Mouse (Mus musculus): ENCODE measurements around the gene Glo1.

GRCm38 (mm10) chr17:30570173-30570572 lies 56.5 kb downstream of the Glo1 start:
- TF ChIP-seq CTCF (IDR thresholded peaks at IDR 0.05; ENCODE audit: low read depth) (no peak), EP300 (optimal IDR thresholded peaks at IDR 0.05) (no peak)
